Mouse (Mus musculus): ENCODE results near the gene Hcn1.

Hcn1 gene

DNA sequence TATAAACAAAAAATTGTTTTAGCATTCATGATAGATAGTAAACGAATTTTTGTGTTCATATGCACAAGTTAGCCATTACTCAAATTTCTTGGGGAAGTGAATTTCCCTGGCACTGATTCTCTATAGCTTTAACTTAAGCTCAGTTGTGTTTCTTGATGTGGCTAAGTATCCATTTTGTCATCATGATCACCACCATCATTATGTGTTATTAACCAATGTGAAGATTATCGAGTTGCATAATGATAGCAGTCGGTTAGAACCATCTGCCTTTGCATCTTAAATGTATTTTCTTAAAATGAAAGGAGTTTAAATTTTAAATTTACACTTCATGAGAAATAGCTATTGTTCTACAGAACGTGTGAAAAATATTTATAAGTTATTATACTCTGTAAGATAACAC is 426.5 kb downstream of the Hcn1 start:
- DNase-seq, result no peak

- DNase-seq, result no peak
Measured at GRCm38 (mm10) chr13:118029579-118029978, 427.5 kb downstream of the Hcn1 start.

DNA sequence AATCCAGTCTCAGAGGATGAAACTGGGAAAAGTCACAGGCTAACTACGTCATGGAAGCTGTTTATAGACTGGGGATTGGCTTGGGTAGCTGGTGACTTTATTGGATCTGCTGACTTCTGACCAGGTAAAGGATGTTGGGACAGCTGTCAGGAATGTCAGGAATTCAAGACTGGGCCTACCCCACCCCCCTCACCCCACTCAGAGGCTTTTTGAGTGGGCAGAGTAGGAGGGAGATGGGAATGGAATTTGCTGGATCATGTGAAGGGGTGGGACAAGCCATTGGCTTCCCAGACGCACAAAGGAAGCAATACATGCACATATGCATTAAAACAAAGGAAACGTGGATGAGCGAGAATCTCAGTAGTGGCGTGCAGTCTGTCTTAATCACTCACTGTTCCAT is 433.5 kb downstream of the Hcn1 start:
- no peak for DNase-seq
